Mouse (Mus musculus) fat pad, adult 2 months (tissue): Measurements from ENCODE around the gene Smtnl2.
"Not testable (repeated sequence)": the region's sequence is repeated elsewhere in the genome, so short reads cannot be mapped to it uniquely, and the experiment has no call there.

Experiments used
- DNase-seq: peaks from one replicate; pipeline ENCODE4 v3.0.0-alpha.2; 2011; ENCODE audit warnings: low read depth, low spot score; ENCODE audit errors: extremely low read depth

The Smtnl2 gene

DNA sequence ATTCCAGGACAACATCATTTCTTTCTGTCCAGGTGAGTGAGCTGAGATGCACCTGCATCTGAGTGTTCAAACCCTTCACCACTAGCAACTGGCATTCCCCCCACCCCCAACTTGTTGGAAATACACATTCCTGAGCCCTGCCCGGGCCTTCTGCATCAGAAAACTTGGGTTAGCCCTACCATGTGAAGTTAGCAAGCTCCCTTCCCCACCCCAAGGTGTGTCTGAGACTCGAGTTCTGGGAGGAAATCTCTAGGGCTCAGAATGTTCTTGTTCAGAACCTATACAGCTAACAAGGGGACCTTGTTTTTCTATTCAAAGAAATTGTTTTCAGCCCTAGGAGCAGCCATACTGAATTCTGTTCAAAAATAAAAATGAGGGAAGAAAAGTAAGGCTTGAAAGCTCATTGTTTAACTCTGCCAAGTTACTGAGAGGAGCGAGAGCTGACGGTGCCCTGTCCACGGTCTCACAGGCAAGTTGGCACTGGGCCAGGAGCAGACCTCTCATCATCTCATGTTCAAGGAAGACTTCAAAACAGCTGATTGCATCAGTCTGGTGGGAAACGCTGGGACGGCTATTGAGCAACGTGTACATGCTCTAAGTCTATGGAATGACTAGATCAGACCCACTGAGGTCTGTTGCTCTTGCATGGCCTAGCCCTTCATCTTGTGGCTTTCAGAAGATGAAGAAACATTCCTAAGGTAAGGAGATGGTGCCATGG is 47.8 kb downstream of the Smtnl2 start:
- DNase-seq, result no peak

DNA sequence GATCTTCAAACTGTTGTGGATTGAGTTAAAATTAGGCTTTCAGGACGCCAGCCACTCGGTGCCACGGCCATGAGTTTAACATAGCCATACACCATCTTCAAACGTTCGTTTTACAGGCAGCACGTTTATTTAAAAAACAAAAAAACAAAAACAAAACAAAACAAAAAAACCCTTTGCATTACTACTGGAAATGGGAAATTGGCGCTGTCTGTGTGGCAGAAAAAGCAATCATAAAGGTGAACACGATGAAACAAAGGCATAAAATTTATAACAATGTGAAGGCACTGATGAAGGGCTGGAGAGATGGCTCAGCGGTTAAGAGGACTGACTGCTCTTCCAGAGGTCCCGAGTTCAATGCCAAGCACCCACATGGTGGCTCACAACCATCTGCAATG is 49.2 kb downstream of the Smtnl2 start, which contains the start of gene Tekt1:
TSS of gene Tekt1 (minus strand) at position 96 of the 395 bp plus-strand sequence.
- DNase-seq, result no peak

DNA sequence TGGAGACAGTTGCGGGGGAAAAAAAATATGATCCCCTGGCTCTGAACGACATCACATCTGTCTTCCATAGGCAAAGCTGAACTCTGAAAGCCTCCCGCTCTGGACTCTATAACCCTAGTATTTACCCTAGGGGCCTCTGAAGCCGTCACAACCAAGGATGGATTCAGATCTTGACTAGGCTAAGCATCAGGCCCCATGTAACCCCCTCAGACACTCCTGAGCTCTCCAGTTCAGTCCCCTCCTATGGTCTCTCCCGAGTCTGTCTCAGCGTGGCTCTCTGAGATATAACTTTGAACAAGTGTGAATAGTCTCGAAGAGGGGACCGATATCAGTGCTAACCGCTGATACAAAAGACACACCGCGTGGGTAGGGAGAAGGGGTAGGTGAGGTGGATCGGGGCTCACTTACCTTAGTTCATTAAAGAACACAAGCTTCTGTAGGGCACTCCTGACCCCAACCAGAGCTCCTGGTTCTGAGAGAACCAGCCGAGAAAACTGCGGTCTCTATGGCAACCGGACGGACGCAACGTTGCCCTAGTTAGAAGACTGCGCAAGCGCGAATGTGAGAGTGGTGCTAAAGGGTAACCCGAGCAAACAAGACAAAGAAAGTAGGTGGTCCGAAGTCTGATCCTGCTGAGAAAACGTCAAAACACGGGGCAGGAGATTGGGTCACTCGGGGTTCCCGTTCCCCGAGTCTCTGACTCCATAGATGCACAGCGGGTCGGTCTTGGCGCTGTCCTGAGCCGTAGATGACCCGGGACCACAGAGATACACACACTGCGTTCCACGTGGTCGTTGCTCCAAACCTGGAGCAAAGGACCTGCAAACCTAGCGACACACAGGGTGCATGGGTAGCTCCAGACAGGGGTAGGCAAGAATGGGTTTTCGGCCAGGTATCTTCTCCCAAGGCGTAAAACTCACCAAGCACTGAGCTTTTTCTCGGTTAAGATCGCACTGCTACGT is 49.8 kb downstream of the Smtnl2 start:
- no peak for DNase-seq

DNA sequence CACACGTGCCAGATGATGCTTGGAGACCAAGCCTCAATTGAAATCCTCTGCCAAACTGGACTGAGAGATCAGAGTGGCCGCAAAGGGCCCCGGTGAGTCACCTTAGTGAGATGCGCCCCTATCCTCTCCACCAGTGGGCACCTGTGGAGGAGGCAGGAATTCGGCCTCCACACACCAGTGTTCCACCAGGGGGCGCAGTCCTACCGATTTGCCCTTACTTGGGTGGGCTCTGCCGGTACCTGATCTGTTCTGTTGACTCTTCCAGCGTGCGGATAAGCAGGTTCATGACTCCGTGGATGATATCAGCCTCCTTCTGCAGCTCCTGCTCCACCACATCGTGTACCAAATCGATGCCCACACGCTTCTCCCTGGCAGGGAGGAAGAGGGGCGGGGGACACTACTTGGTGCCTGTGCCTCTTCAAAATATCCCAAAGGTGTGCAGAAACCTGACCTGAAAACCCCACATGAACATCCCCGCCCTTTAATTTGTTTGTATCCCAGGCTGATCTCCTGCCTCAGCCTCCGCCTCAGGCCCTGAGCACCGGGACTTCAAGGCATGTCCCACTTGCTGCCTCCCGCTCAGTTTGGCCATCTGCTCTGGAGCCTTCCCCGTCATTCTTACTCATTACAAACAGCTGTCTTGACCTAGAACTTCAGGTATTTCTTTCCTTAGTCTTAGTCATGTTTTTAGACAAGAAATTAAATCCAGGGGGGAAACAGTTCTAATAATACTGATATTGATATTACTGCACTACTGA is 56.4 kb downstream of the Smtnl2 start:
- DNase-seq, result no peak

DNA sequence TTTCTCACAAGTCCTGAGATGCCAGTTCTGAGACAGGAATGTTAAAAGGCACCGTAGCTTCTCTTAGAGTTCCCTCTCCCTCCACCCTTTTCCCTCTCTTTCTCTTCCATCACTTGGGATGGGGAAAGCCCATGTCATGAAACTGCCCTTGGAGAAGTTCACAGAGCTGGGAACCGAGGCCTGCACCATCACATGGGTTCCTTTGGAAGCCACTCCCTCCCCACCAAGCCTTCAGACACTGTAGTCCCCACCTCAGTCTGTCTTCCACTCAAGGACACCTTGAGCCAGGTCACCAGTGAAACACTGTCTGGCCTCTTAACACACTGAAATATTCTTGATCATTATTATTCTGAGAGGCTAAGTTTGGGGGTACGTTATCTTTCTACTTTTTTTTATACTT is 58.3 kb downstream of the Smtnl2 start:
- DNase-seq, result no peak

DNA sequence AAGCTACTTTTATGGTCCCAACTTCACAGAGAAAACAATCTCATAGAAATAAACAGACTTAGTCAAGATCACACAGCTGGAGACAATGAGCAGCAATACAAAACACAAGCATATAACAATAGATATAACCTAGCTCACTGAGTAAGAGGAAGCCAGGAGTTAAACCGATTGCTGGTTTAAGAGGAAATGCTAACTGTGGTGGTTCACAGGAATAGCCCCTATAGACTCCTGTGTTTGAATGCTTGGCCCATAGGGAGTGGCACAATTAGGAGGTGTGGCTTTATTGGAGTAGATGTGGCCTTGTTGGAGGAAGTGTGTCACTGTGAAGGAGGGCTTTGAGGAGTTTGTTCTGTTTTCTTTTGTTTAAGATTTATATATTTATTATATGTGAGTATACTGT is 59.2 kb downstream of the Smtnl2 start:
- no peak for DNase-seq

DNA sequence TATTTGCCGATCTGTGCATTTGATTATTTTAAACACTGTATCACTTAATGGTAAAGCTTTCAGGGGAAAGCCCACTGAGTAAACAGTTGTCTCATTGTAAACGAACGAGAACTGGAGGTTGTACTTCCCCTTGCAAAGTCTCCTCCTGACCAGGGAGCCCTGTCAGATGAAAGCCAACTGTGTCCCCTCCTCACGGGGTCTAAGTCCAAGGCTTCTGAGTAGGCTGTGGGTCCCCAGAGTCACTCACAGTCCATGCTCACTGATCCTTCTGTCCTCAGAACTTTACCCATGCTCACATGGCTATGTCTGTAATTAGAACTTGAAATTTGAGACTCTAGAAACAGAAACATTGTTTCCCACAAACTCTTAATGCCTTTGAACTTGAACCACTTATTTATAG is 61.9 kb downstream of the Smtnl2 start:
- no peak for DNase-seq

DNA sequence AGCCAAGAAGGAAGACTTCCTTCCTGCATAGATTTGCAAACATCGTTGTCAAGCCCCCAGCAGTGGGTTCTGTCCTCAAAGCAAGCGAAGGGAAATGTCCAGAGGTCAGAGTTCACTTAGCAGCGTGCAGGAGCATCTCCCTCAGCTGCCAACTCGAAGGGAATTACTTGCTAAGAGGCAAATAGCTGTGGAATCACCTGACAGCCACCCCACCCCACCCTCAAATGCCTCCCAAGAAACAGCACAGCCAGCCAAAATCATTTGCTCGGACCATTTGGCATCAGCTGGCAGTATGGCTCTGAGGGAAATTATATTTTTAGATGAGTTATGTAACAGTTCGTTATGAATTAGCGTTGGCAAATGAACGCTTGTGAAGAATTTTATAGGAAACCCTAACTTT is 62.5 kb downstream of the Smtnl2 start:
- DNase-seq, result no peak

DNA sequence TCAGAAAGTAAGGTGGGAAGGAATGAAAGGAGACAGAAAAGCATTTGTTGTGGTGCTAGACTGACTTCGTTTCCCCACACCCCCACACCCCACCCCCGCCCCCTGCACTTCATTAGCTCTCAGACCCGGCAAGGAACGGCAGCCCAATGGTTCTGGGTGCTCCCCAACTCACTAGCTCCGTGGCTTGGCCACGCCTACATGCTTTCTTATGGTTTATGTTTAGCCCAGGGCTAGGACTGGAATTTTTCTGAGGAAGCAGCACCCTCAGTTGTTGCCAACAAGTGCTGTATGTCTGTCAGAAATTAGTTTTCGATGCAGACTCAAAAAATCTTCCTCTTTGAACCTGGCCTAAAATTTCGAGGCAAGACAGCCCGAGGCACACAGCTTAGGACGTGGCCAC is 63.0 kb downstream of the Smtnl2 start:
- DNase-seq, result no peak

DNA sequence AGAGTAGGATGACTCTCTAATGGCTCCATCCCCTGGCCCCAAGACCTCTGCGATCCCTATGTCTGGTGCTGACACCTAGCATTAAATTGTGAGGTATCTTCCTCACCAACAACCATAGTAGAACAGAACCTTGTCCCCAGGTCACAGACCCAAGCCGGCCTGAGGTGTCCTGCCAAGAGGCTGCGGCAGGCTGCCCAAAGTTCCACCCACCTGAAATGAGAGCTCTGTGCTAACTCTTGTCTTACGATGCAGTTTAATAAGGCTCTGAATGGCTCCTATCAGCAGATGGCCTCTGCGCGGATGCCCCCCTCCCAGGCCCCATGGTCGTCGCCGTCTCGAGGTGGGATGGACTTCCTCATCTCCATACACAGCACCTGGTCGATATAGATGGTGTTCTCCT is 67.0 kb downstream of the Smtnl2 start:
- DNase-seq, result no peak

DNA sequence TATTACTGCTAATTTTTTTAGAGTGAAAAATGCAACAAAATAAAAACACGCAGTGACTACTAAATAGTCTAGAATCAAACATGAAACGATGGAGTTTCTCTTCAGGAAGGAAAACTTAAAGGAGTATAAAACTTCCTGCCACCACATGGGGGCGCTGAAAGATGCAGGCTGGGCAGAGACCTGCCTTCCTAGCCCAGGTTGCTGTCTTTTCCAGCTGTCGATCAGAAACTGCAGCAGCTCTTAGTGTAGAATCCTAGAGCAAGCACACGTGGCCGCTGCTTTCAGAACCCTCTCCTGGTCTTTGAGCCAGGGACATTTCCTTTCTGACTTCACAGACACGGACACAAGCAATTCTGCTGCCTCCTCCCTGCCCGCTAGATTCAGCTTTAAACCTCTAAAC is 67.6 kb downstream of the Smtnl2 start:
- no peak for DNase-seq

DNA sequence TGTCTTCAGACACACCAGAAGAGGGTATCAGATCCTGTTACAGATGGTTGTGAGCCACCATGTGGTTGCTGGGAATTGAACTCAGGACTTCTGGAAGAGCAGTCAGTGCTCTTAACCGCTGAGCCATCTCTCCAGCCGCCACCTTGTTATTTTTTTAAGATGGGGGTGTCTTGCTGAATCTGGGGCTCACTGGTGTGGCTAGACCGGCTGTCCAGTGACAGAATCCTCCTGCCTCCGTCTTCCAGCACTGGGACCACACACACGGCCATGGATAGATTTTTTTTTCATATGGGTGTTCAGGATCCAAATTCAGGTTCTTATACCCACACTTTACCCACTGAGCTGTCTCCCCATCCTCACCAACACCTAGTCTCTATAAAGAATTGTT is 68.3 kb downstream of the Smtnl2 start:
- not testable (repeated sequence) for DNase-seq

DNA sequence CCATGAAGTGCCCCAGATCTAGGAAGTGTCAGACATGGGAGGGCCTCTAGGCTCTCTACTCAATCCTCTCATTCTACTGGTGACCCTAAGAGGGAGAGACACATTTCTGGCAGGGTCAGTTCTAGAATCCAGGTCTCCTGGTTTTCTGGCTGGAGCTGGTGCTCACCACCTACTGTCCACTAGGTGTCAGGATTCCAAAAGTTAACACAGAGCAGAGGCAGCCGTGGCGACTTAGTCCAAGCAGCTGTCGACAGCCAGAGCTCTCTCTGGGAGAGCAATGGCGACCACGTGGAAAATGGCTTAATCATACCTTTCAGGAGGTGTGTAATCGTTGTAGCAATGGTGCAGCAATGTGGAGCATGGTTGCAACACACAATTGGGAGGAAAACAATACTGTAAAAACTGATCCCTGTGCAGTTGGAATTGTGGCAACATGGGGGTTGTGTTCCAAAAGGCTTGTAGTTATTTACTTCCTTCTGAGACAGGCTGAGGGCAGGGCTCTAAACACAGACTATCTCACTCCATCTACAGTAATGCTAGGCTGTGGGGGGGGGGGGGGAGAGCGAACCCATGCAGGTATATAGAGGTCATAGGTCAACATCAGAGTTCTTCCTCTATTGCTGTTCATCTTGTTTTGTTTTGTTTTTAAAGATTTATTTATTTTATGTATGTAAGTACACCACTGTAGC is 68.8 kb downstream of the Smtnl2 start:
- peak; percentile 33 for DNase-seq

DNA sequence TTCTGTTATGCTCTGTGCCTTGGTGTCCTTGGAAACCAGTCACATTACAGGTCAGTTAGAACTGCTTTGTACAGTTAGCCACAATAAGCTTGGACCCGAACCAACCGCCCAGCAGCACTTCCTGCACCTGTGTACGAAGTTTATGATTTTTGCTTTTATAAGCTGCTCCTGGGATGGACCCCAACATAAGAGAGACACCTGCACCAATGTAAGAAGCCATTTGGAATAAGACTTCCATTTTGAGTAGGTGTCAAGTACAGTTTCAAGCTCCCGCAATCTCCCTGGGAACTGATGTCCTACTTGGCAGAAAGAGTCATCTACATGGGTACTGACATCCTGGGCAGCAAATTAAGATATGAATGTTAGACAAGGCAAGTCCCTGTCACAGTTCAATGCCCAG is 71.8 kb downstream of the Smtnl2 start:
- DNase-seq, result no peak
